Mouse (Mus musculus): Measurements from ENCODE around the gene Itprip. TPM values are rescaled to one million over a fixed set of nuclear protein-coding genes. Genes with fewer than 3 reads are reported as not detected.

Gene Itprip
- total RNA-seq, 2 experiments from 2014 or later: 17.9 to 25.1 TPM

GRCm38 (mm10) chr19:47915251-47915650 lies 3.8 kb downstream of the Itprip start:
- no peak for DNase-seq

- no peak for DNase-seq
Measured at GRCm38 (mm10) chr19:47914191-47914590, 4.9 kb downstream of the Itprip start.

- DNase-seq: no peak
Measured at GRCm38 (mm10) chr19:47913344-47913743, 5.8 kb downstream of the Itprip start.

- DNase-seq: no peak
Measured at GRCm38 (mm10) chr19:47910751-47911150, 8.3 kb downstream of the Itprip start.

GRCm38 (mm10) chr19:47910117-47910618 lies 8.9 kb downstream of the Itprip start:
- DNase-seq: no peak

- peak; percentile 43 to 59 for DNase-seq
Measured at GRCm38 (mm10) chr19:47909387-47910116, 9.5 kb downstream of the Itprip start.

- DNase-seq: no peak
Measured at GRCm38 (mm10) chr19:47908961-47909371, 10.1 kb downstream of the Itprip start.

GRCm38 (mm10) chr19:47907596-47907995 lies 11.5 kb downstream of the Itprip start:
- DNase-seq: peak; percentile 46 to 53

GRCm38 (mm10) chr19:47905603-47906002 lies 13.5 kb downstream of the Itprip start:
- DNase-seq: no peak

GRCm38 (mm10) chr19:47905081-47905480 lies 14.0 kb downstream of the Itprip start:
- DNase-seq: no peak

GRCm38 (mm10) chr19:47903679-47904078 lies 15.4 kb downstream of the Itprip start:
- no peak for DNase-seq

- peak; percentile 49 to 63 for DNase-seq
Measured at GRCm38 (mm10) chr19:47902316-47903201, 16.5 kb downstream of the Itprip start.

- no peak for DNase-seq
Measured at GRCm38 (mm10) chr19:47900558-47900957, 18.5 kb downstream of the Itprip start.

GRCm38 (mm10) chr19:47900012-47900411 lies 19.1 kb downstream of the Itprip start:
- no peak for DNase-seq

GRCm38 (mm10) chr19:47898472-47899079 lies 20.5 kb downstream of the Itprip start:
- DNase-seq: no peak

GRCm38 (mm10) chr19:47893092-47893491 lies 26.0 kb downstream of the Itprip start:
- no peak for DNase-seq

GRCm38 (mm10) chr19:47891562-47892312 lies 27.4 kb downstream of the Itprip start:
- no peak for DNase-seq

GRCm38 (mm10) chr19:47890489-47891130 lies 28.5 kb downstream of the Itprip start:
- peak in 1 of 2 experiments; percentile 35 for DNase-seq

- no peak for DNase-seq
Measured at GRCm38 (mm10) chr19:47888037-47888436, 31.1 kb downstream of the Itprip start.

- no peak for DNase-seq
Measured at GRCm38 (mm10) chr19:47887417-47887816, 31.7 kb downstream of the Itprip start.

GRCm38 (mm10) chr19:47886617-47887016 lies 32.5 kb downstream of the Itprip start:
- DNase-seq: peak; percentile 48 to 64

Data from adrenal gland, postnatal 36 days (tissue).